Mouse (Mus musculus): ENCODE data around the gene Sbk2. TPM values are rescaled to one million over a fixed set of nuclear protein-coding genes. Genes with fewer than 3 reads are reported as not detected.

Sbk2 gene
- polyA plus RNA-seq, 1 experiment from 2014 or later = 2.1 TPM

GRCm38 (mm10) chr7:4928323-4928722 lies 35.9 kb downstream of the Sbk2 start:
- Histone ChIP-seq H3K4me2 (no peak overlapping the region), H3K4me3 (no peak overlapping the region), H3K9ac (no peak overlapping the region), H3K9me3 (replicated peaks) (no peaks in the 10 kb centered on the region), H3K27ac (ENCODE audit: poor library complexity, severe bottlenecking) (no peak overlapping the region), H3K27me3 (replicated peaks) (peaks cover 5% of the 10 kb centered on the region; the same call in 1 of the 2 replicates), H3K4me1 (replicated peaks) (peaks cover 36% of the 10 kb centered on the region), H3K36me3 (no peaks in the 10 kb centered on the region)
- WGBS = 73% methylated on average over 17 of the region's 17 CpGs
- no peak for ATAC-seq (ENCODE audit: insufficient number of reproducible peaks, low FRiP score)

GRCm38 (mm10) chr7:4927711-4928110 lies 36.5 kb downstream of the Sbk2 start:
- Histone ChIP-seq H3K4me2 (no peak overlapping the region), H3K27ac (ENCODE audit: poor library complexity, severe bottlenecking) (no peak overlapping the region), H3K4me3 (no peak overlapping the region), H3K9me3 (replicated peaks) (no peaks in the 10 kb centered on the region), H3K27me3 (replicated peaks) (peaks cover 5% of the 10 kb centered on the region; the same call in 1 of the 2 replicates), H3K9ac (no peak overlapping the region), H3K36me3 (no peaks in the 10 kb centered on the region), H3K4me1 (replicated peaks) (peaks cover 42% of the 10 kb centered on the region)
- 59% methylated on average over 8 of the region's 8 CpGs for WGBS
- ATAC-seq (ENCODE audit: insufficient number of reproducible peaks, low FRiP score) = no peak

- Histone ChIP-seq H3K4me2 (no peak overlapping the region), H3K4me1 (replicated peaks) (peaks cover 50% of the 10 kb centered on the region), H3K4me3 (no peak overlapping the region)
Measured at GRCm38 (mm10) chr7:4926849-4927248, 37.4 kb downstream of the Sbk2 start.

GRCm38 (mm10) chr7:4925441-4926381 lies 38.5 kb downstream of the Sbk2 start, which contains the start of gene Ssc5d:
TSS of gene Ssc5d (plus strand) at chr7:4925785.
- Histone ChIP-seq H3K4me3 (no peak within 1 kb of the TSS), H3K27ac (ENCODE audit: poor library complexity, severe bottlenecking) (peak within 1 kb of the TSS; percentile 52), H3K4me1 (replicated peaks) (peaks cover 62% of the 10 kb centered on the region), H3K36me3 (peaks cover 2% of the 10 kb centered on the region), H3K4me2 (peak within 1 kb of the TSS; percentile 87), H3K27me3 (replicated peaks) (peaks cover 5% of the 10 kb centered on the region; the same call in 1 of the 2 replicates), H3K9ac (peak within 1 kb of the TSS; percentile 50), H3K9me3 (replicated peaks) (no peaks in the 10 kb centered on the region)
- 7% methylated on average over 5 of the region's 6 CpGs for WGBS
- peak; percentile 20; the same call in 1 of the 2 replicates for ATAC-seq (ENCODE audit: insufficient number of reproducible peaks, low FRiP score)

More at GRCm38 (mm10) chr7:4926849-4927248, 37.4 kb downstream of the Sbk2 start:
- no peaks in the 10 kb centered on the region for H3K36me3 ChIP-seq
- no peak overlapping the region for H3K27ac ChIP-seq (ENCODE audit: poor library complexity, severe bottlenecking)
- H3K9ac ChIP-seq = no peak overlapping the region
- H3K27me3 ChIP-seq (replicated peaks) = peaks cover 5% of the 10 kb centered on the region; the same call in 1 of the 2 replicates
- ATAC-seq (ENCODE audit: insufficient number of reproducible peaks, low FRiP score) = no peak
- 67% methylated on average over 16 of the region's 16 CpGs for WGBS
- H3K9me3 ChIP-seq (replicated peaks) = no peaks in the 10 kb centered on the region

- Histone ChIP-seq H3K9ac (peak overlapping the region; percentile 42), H3K4me1 (replicated peaks) (peaks cover 63% of the 10 kb centered on the region), H3K27ac (ENCODE audit: poor library complexity, severe bottlenecking) (peak overlapping the region; percentile 52), H3K4me2 (peak overlapping the region; percentile 87; the same call in 1 of the 2 replicates), H3K36me3 (peaks cover 10% of the 10 kb centered on the region), H3K27me3 (replicated peaks) (peaks cover 5% of the 10 kb centered on the region; the same call in 1 of the 2 replicates), H3K9me3 (replicated peaks) (no peaks in the 10 kb centered on the region), H3K4me3 (no peak overlapping the region)
- no peak; the same call in 1 of the 2 replicates for ATAC-seq (ENCODE audit: insufficient number of reproducible peaks, low FRiP score)
- 8% methylated on average over 4 of the region's 4 CpGs for WGBS
Measured at GRCm38 (mm10) chr7:4924891-4925301, 39.3 kb downstream of the Sbk2 start.

GRCm38 (mm10) chr7:4924483-4924882 lies 39.7 kb downstream of the Sbk2 start:
- H3K9ac ChIP-seq = peak overlapping the region; percentile 63
- peaks cover 14% of the 10 kb centered on the region for H3K36me3 ChIP-seq
- peaks cover 5% of the 10 kb centered on the region; the same call in 1 of the 2 replicates for H3K27me3 ChIP-seq (replicated peaks)
- WGBS = under 1% methylated on average over 4 of the region's 4 CpGs
- ATAC-seq (ENCODE audit: insufficient number of reproducible peaks, low FRiP score) = no peak
- peak overlapping the region; percentile 52 for H3K27ac ChIP-seq (ENCODE audit: poor library complexity, severe bottlenecking)
- H3K4me2 ChIP-seq = peak overlapping the region; percentile 87
- H3K4me1 ChIP-seq (replicated peaks) = peaks cover 63% of the 10 kb centered on the region
- H3K9me3 ChIP-seq (replicated peaks) = no peaks in the 10 kb centered on the region
- H3K4me3 ChIP-seq = peak overlapping the region; percentile 38; the same call in 1 of the 2 replicates

DNA sequence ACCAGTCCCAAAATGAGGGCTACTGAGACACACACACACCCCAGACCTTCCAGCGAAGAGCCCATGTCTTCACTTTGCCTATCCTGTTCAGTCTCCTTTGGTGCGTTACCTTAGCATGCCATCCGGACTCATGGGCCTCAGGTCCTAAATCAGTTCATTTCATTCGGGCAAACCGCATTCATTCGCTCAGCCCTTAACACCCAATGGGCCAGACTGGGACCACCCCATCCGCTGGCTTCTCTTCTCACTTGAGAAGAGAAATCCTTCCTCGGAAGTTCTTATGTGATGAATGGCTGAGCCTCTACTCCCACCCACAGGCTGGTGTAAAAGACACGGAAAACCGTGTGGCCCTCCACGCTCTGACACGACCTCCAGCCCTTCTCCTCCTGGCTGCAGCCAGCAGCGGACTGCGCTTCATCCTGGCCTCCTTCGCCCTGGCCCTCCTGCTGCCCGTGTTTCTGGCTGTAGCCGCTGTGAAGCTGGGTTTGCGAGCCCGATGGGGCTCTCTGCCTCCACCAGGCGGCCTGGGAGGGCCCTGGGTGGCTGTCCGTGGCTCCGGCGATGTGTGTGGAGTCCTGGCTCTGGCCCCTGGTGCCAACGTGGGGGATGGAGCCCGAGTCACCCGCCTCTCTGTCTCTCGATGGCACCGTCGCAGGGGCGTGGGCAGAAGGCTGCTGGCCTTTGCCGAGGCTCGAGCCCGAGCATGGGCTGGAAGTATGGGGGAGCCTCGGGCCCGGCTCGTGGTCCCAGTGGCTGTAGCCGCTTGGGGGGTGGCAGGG lies 40.4 kb downstream of the Sbk2 start:
- H3K27ac ChIP-seq (ENCODE audit: poor library complexity, severe bottlenecking) = peak overlapping the region; percentile 52
- H3K9me3 ChIP-seq (replicated peaks) = no peaks in the 10 kb centered on the region
- ATAC-seq (ENCODE audit: insufficient number of reproducible peaks, low FRiP score) = no peak
- H3K4me1 ChIP-seq (replicated peaks) = peaks cover 63% of the 10 kb centered on the region
- peak overlapping the region; percentile 87 for H3K4me2 ChIP-seq
- peak overlapping the region; percentile 63 for H3K9ac ChIP-seq
- H3K36me3 ChIP-seq = peaks cover 21% of the 10 kb centered on the region
- H3K27me3 ChIP-seq (replicated peaks) = peaks cover 5% of the 10 kb centered on the region; the same call in 1 of the 2 replicates
- peak overlapping the region; percentile 38 for H3K4me3 ChIP-seq
- WGBS = 5% methylated on average over 37 of the region's 37 CpGs

DNA sequence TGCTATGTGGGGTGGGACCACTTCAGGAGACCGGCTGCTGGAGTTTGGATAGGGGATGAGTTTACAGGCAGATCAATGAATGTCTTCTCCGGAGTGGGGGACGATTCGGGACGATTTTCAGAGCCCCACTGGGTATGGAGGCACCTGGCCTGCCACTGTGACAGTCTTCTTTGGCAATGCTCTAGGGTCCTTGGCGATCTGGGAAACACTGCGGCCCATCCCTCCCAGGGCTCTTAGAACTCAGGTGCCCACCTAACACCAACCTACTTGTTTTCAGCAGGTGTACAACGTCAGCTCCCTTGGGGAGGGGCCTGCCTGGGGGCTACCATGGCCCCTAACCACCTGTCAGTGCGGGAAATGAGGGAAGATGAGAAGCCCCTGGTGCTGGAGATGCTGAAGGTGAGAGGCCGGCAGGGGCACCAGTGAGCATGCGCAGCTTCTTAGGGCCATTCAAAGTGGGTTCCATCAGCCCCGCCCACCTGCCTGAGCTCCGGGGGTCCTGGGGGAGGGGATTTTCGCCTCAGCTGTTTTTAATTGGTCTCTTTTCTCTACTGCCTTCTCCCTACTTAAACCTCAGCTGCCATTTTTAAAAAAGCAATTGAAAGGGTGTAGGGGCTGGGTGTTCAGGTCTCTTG lies 41.2 kb downstream of the Sbk2 start:
- Histone ChIP-seq H3K4me1 (replicated peaks) (peaks cover 63% of the 10 kb centered on the region), H3K27ac (ENCODE audit: poor library complexity, severe bottlenecking) (peak overlapping the region; percentile 39), H3K9ac (peak overlapping the region; percentile 66), H3K27me3 (replicated peaks) (peaks cover 5% of the 10 kb centered on the region; the same call in 1 of the 2 replicates), H3K36me3 (peaks cover 29% of the 10 kb centered on the region), H3K9me3 (replicated peaks) (no peaks in the 10 kb centered on the region), H3K4me3 (peak overlapping the region; percentile 38), H3K4me2 (peak overlapping the region; percentile 87)
- ATAC-seq (ENCODE audit: insufficient number of reproducible peaks, low FRiP score) = no peak
- WGBS = 2% methylated on average over 14 of the region's 14 CpGs

DNA sequence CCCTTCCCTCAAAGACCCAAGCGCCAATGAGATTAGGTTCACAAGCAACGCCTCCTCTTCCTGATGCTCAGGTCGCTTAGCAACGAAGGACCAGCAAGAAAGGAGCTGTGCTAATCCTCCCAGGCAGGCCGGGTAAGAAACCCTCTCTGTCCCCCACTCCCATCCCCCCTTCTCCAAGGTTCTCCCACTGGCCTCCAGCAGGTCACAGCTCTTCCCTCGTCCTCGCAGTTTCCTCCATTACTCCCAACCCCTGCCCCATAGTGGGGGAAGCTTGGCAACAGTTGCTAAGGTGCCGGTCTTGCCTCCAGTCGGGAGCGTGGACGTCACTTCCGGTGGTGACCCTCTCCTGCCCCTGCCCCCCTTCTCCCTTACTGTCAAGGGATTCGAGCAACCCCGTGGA lies 41.7 kb downstream of the Sbk2 start:
- peak overlapping the region; percentile 39; the same call in 1 of the 2 replicates for H3K27ac ChIP-seq (ENCODE audit: poor library complexity, severe bottlenecking)
- H3K27me3 ChIP-seq (replicated peaks) = peaks cover 5% of the 10 kb centered on the region; the same call in 1 of the 2 replicates
- H3K9ac ChIP-seq = peak overlapping the region; percentile 66
- H3K9me3 ChIP-seq (replicated peaks) = no peaks in the 10 kb centered on the region
- H3K36me3 ChIP-seq = peaks cover 34% of the 10 kb centered on the region
- peak overlapping the region; percentile 38 for H3K4me3 ChIP-seq
- peak overlapping the region; percentile 87 for H3K4me2 ChIP-seq
- H3K4me1 ChIP-seq (replicated peaks) = peaks cover 63% of the 10 kb centered on the region
- WGBS = under 1% methylated on average over 14 of the region's 14 CpGs
- peak; percentile 31; the same call in 1 of the 2 replicates for ATAC-seq (ENCODE audit: insufficient number of reproducible peaks, low FRiP score)

- H3K9ac ChIP-seq = peak within 1 kb of the TSS; percentile 66
- peaks cover 64% of the 10 kb centered on the region for H3K4me1 ChIP-seq (replicated peaks)
- H3K27me3 ChIP-seq (replicated peaks) = peaks cover 4% of the 10 kb centered on the region; the same call in 1 of the 2 replicates
- H3K27ac ChIP-seq (ENCODE audit: poor library complexity, severe bottlenecking) = peak within 1 kb of the TSS; percentile 73
- H3K9me3 ChIP-seq (replicated peaks) = no peaks in the 10 kb centered on the region
- H3K4me3 ChIP-seq = peak within 1 kb of the TSS; percentile 38
- peaks cover 37% of the 10 kb centered on the region for H3K36me3 ChIP-seq
- H3K4me2 ChIP-seq = peak within 1 kb of the TSS; percentile 87
- no peak for ATAC-seq (ENCODE audit: insufficient number of reproducible peaks, low FRiP score)
- WGBS = 32% methylated on average over 8 of the region's 8 CpGs
Measured at GRCm38 (mm10) chr7:4921824-4922482, 42.3 kb downstream of the Sbk2 start, which contains the start of gene Nat14. TSS of gene Nat14 (plus strand) at chr7:4922028.

Data from heart, embryonic 12.5 days (tissue).